Mouse (Mus musculus) liver, embryonic 18 days (tissue): ENCODE measurements around the gene Bmp10. TPM values are rescaled to one million over a fixed set of nuclear protein-coding genes. Genes with fewer than 3 reads are reported as not detected.

Source experiments
- polyA plus RNA-seq: library from polyadenylated mRNA; depleted of rRNA; stranded (reverse); fragments of >200 nt; gene quantifications from 2 replicates; pipeline ENCODE4 v1.2.3, GENCODE M21; 2012; rRNA removed

The Bmp10 gene
- polyA plus RNA-seq = 2.7 and 2.8 TPM in 2 replicates

GRCm38 (mm10) chr6:87428487-87429044 lies at the start of gene Bmp10:
Gene Bmp10, plus strand, starts transcription at chr6:87428994.

GRCm38 (mm10) chr6:87388877-87389276 lies 39.9 kb upstream of the Bmp10 start, which contains the start of gene Gkn3:
Gene Gkn3, minus strand, starts transcription at chr6:87388935.

Other genes starting within 250 kb of the Bmp10 start
- gene Antxr1, start 93.2 kb upstream of the Bmp10 start, polyA plus RNA-seq = 1.2 and 1.4 TPM in 2 replicates
- not detected in 2 replicates for gene Gkn1, start 78.1 kb upstream of the Bmp10 start, polyA plus RNA-seq
- gene Gkn2, start 55.6 kb upstream of the Bmp10 start, polyA plus RNA-seq = not detected in 2 replicates
- 0.05 TPM in 1 of 2 replicates, not detected in the other for gene Gkn3, start 40.1 kb upstream of the Bmp10 start, polyA plus RNA-seq
- 3.7 and 3.8 TPM in 2 replicates for gene Arhgap25, start 104.3 kb downstream of the Bmp10 start, polyA plus RNA-seq
- gene Prokr1, start 161.7 kb downstream of the Bmp10 start, polyA plus RNA-seq = 1.1 and 1.2 TPM in 2 replicates
- 5.6 and 5.9 TPM in 2 replicates for gene Aplf, start 243.2 kb downstream of the Bmp10 start, polyA plus RNA-seq